Mouse (Mus musculus) G1E (cell line): ENCODE data around the gene Nexmif. TPM values are rescaled to one million over a fixed set of nuclear protein-coding genes. Genes with fewer than 3 reads are reported as not detected.
A peak's percentile ranks its signal among the peaks of the same experiment; 100 is the strongest.
"Not testable (repeated sequence)": the region's sequence is repeated elsewhere in the genome, so short reads cannot be mapped to it uniquely, and the experiment has no call there.

ENCODE experiments used
- ATAC-seq: 2 replicates; pipeline ENCODE4 v1.8.0; 2016; ENCODE audit warnings: mild to moderate bottlenecking; ENCODE audit not compliant: insufficient number of reproducible peaks, poor library complexity, low FRiP score, severe bottlenecking; ENCODE audit errors: extremely low read depth
- DNase-seq: peaks from one replicate; pipeline ENCODE4 v3.0.0; 2012; ENCODE audit warnings: low spot score
- H3K27me3 ChIP-seq: 2 replicates; pipeline ENCODE4 v1.6.1; 2012; ENCODE audit warnings: mild to moderate bottlenecking, low read length, inconsistent platforms; ENCODE audit not compliant: insufficient read depth
- H3K36me3 ChIP-seq: replicated peaks from 2 replicates; pipeline ENCODE3; 2012; ENCODE audit warnings: mild to moderate bottlenecking, inconsistent platforms
- H3K4me1 ChIP-seq: 2 replicates; pipeline ENCODE4 v1.6.1; 2012; ENCODE audit warnings: low read depth, low read length, inconsistent platforms, mixed read lengths; ENCODE audit not compliant: insufficient read depth
- H3K4me3 ChIP-seq: 2 replicates; pipeline ENCODE4 v1.5.1; 2012; ENCODE audit warnings: low read depth, mild to moderate bottlenecking, inconsistent platforms, low read length, moderate library complexity, mixed read lengths
- H3K9me3 ChIP-seq: replicated peaks from 2 replicates; pipeline ENCODE4 v1.6.1; 2012; ENCODE audit warnings: inconsistent platforms
- CTCF ChIP-seq: IDR thresholded peaks from 2 replicates; pipeline ENCODE4 v1.5.1; 2012; ENCODE audit warnings: low read depth, low read length, inconsistent platforms, mixed read lengths
- GATA1 ChIP-seq: IDR thresholded peaks from 2 replicates; pipeline ENCODE4 v1.6.1; 2012; ENCODE audit warnings: borderline replicate concordance, low read length, inconsistent platforms, mixed read lengths
- GATA2 ChIP-seq: IDR thresholded peaks from 2 replicates; pipeline ENCODE4 v1.6.1; 2012; ENCODE audit warnings: low read depth, low read length, inconsistent platforms, borderline replicate concordance
- POLR2AphosphoS5 ChIP-seq: IDR thresholded peaks from 2 replicates; pipeline ENCODE4 v1.6.1; 2012; ENCODE audit warnings: low read depth, low read length, inconsistent platforms; ENCODE audit not compliant: insufficient replicate concordance
- TAL1 ChIP-seq: conservative IDR thresholded peaks from 2 replicates; pipeline ENCODE4 v1.6.1; 2012; ENCODE audit warnings: low read depth, low read length, inconsistent platforms, mixed read lengths
- polyA plus RNA-seq: library from polyadenylated mRNA; stranded (reverse); fragments of >175 nt; gene quantifications from 2 replicates; pipeline ENCODE4 v1.2.3, GENCODE M21; 2012
- total RNA-seq, 2 experiments: library from RNA; stranded (forward) in 1 of 2; stranded (reverse) in 1 of 2; fragments of 200-1000 nt in 1 of 2; fragments of >200 nt in 1 of 2; fragmentation: Nextera tagmentation in 1 of 2; gene quantifications; 2 replicates each; pipeline ENCODE4 v1.2.3; 2014 to 2017

The Nexmif gene
- total and polyA plus RNA-seq, 3 experiments = not detected

GRCm38 (mm10) chrX:104196561-104196960 is 4.4 kb downstream of the Nexmif start:
- DNase-seq (no peak), ATAC-seq (no peak)
- H3K4me3 ChIP-seq = no peak overlapping the region
- H3K36me3 ChIP-seq = no peaks in the 10 kb centered on the region
- H3K27me3 ChIP-seq = no peaks in the 10 kb centered on the region
- TF ChIP-seq GATA1 = no peak
- no peak for TF ChIP-seq TAL1
- TF ChIP-seq POLR2AphosphoS5 = no peak
- peaks cover 17% of the 10 kb centered on the region for H3K9me3 ChIP-seq
- H3K4me1 ChIP-seq = no peaks in the 10 kb centered on the region

- Histone ChIP-seq H3K4me1 (no peaks in the 10 kb centered on the region), H3K4me3 (no peak overlapping the region), H3K9me3 (no peaks in the 10 kb centered on the region), H3K36me3 (no peaks in the 10 kb centered on the region), H3K27me3 (no peaks in the 10 kb centered on the region)
- ATAC-seq (no peak), DNase-seq (no peak)
- TF ChIP-seq TAL1 = no peak
- 0 out of 2 replicates have a peak, but pooled peaks have one; percentile 22 for TF ChIP-seq CTCF
- TF ChIP-seq GATA1 = no peak
- no peak for TF ChIP-seq POLR2AphosphoS5
Measured at GRCm38 (mm10) chrX:104179257-104179656, 21.7 kb downstream of the Nexmif start.

GRCm38 (mm10) chrX:104150072-104150471 is 50.9 kb downstream of the Nexmif start:
- no peaks in the 10 kb centered on the region for H3K27me3 ChIP-seq
- DNase-seq = no peak
- no peaks in the 10 kb centered on the region for H3K9me3 ChIP-seq
- no peaks in the 10 kb centered on the region for H3K36me3 ChIP-seq
- H3K4me3 ChIP-seq = no peak overlapping the region
- no peak for ATAC-seq
- H3K4me1 ChIP-seq = no peaks in the 10 kb centered on the region
- no peak for TF ChIP-seq POLR2AphosphoS5
- no peak for TF ChIP-seq GATA2
- no peak for TF ChIP-seq CTCF
- no peak for TF ChIP-seq GATA1
- TF ChIP-seq TAL1 = no peak

GRCm38 (mm10) chrX:104115266-104115665 is 85.7 kb downstream of the Nexmif start:
- ATAC-seq = not testable (repeated sequence)

GRCm38 (mm10) chrX:104114596-104114995 is 86.4 kb downstream of the Nexmif start:
- no peaks in the 10 kb centered on the region for H3K4me1 ChIP-seq
- no peaks in the 10 kb centered on the region for H3K36me3 ChIP-seq
- H3K4me3 ChIP-seq = no peak overlapping the region
- no peaks in the 10 kb centered on the region for H3K27me3 ChIP-seq
- TF ChIP-seq POLR2AphosphoS5 = no peak
- TF ChIP-seq TAL1 = no peak
- no peak for TF ChIP-seq GATA2
- no peak for TF ChIP-seq CTCF
- TF ChIP-seq GATA1 = no peak
- H3K9me3 ChIP-seq = no peaks in the 10 kb centered on the region
- DNase-seq (no peak), ATAC-seq (no peak)

More at GRCm38 (mm10) chrX:104115266-104115665, 85.7 kb downstream of the Nexmif start:
- H3K27me3 ChIP-seq, H3K4me3 ChIP-seq, DNase-seq, H3K36me3 ChIP-seq, H3K9me3 ChIP-seq, H3K4me1 ChIP-seq: not testable (repeated sequence)

GRCm38 (mm10) chrX:104054848-104055247 is 146.1 kb downstream of the Nexmif start:
- TF ChIP-seq CTCF (no peak), TAL1 (no peak), GATA1 (no peak), GATA2 (no peak), POLR2AphosphoS5 (no peak)
- no peak for ATAC-seq
- H3K27me3 ChIP-seq = no peaks in the 10 kb centered on the region
- no peak for DNase-seq
- H3K4me3 ChIP-seq = no peak overlapping the region
- H3K4me1 ChIP-seq = no peaks in the 10 kb centered on the region
- H3K9me3 ChIP-seq = no peaks in the 10 kb centered on the region
- no peaks in the 10 kb centered on the region for H3K36me3 ChIP-seq

GRCm38 (mm10) chrX:104040276-104040675 is 160.7 kb downstream of the Nexmif start:
- no peak for ATAC-seq
- Histone ChIP-seq H3K4me1 (no peaks in the 10 kb centered on the region), H3K27me3 (no peaks in the 10 kb centered on the region), H3K4me3 (no peak overlapping the region), H3K36me3 (no peaks in the 10 kb centered on the region), H3K9me3 (no peaks in the 10 kb centered on the region)
- no peak for DNase-seq
- TF ChIP-seq GATA2 = no peak
- TF ChIP-seq CTCF = no peak
- no peak for TF ChIP-seq GATA1
- no peak for TF ChIP-seq TAL1
- TF ChIP-seq POLR2AphosphoS5 = no peak
